Mouse (Mus musculus): ENCODE results near the gene Dnah7a.
A peak's percentile ranks its signal among the peaks of the same experiment; 100 is the strongest.
"Not testable (repeated sequence)": the region's sequence is repeated elsewhere in the genome, so short reads cannot be mapped to it uniquely, and the experiment has no call there.

Dnah7a gene

GRCm38 (mm10) chr1:53388762-53389161 lies 317.8 kb downstream of the Dnah7a start:
- DNase-seq (ENCODE audit: low read depth, low spot score): no peak

GRCm38 (mm10) chr1:53384085-53384688 lies 322.4 kb downstream of the Dnah7a start:
- DNase-seq (ENCODE audit: low read depth, low spot score): no peak

GRCm38 (mm10) chr1:53377731-53378130 lies 328.9 kb downstream of the Dnah7a start:
- no peak for DNase-seq (ENCODE audit: low read depth, low spot score)

- not testable (repeated sequence) for DNase-seq (ENCODE audit: low read depth, low spot score)
These were observed 330.6 kb downstream of the Dnah7a start for GRCm38 (mm10) chr1:53375965-53376364.

GRCm38 (mm10) chr1:53358988-53359387 lies 347.6 kb downstream of the Dnah7a start:
- no peak for DNase-seq (ENCODE audit: low read depth, low spot score)

- DNase-seq (ENCODE audit: low read depth, low spot score): peak; percentile 97
These were observed 354.0 kb downstream of the Dnah7a start, which contains the start of the genes Asdurf, Gm28551 and Asnsd1 for GRCm38 (mm10) chr1:53352327-53353261. Gene Asdurf (minus strand): TSS chr1:53352619. Gene Gm28551 (minus strand): TSS chr1:53352667. Gene Asnsd1 (minus strand): TSS chr1:53352752.
